Mouse (Mus musculus) thymus, postnatal 0 days (tissue): ENCODE measurements at regions not wholly inside any gene's neighbourhood (a gene's known extent, or its start where the extent isn't known, plus 50 kb on each side); places are given as distances from the start of the nearest gene placed in this dataset.
"Not testable (repeated sequence)": the region's sequence is repeated elsewhere in the genome, so short reads cannot be mapped to it uniquely, and the experiment has no call there.

Source experiments
- DNase-seq: peaks from one replicate; pipeline ENCODE4 v3.0.0-alpha.2; 2015; ENCODE audit warnings: low spot score

GRCm38 (mm10) chr3:130833082-130833481 is 102.9 kb upstream of the Rpl34 start:
- DNase-seq: no peak

GRCm38 (mm10) chr3:130831788-130832187 is 101.6 kb upstream of the Rpl34 start:
- no peak for DNase-seq

- no peak for DNase-seq
Measured at GRCm38 (mm10) chr3:130828346-130828745, 98.1 kb upstream of the Rpl34 start.

GRCm38 (mm10) chr3:130827934-130828333 is 97.7 kb upstream of the Rpl34 start:
- no peak for DNase-seq

- no peak for DNase-seq
Measured at GRCm38 (mm10) chr3:130827021-130827420, 96.8 kb upstream of the Rpl34 start.

- DNase-seq: peak; percentile 27
Measured at GRCm38 (mm10) chr3:130819837-130820098, 89.6 kb upstream of the Rpl34 start.

- DNase-seq: no peak
Measured at GRCm38 (mm10) chr3:130819031-130819836, 89.0 kb upstream of the Rpl34 start.

- DNase-seq: peak; percentile 90
Measured at GRCm38 (mm10) chr3:130818467-130819030, 88.4 kb upstream of the Rpl34 start.

GRCm38 (mm10) chr3:130809696-130810665 is 79.8 kb upstream of the Rpl34 start:
- DNase-seq: peak; percentile 53

- DNase-seq: no peak
Measured at GRCm38 (mm10) chr3:130805345-130805744, 75.1 kb upstream of the Rpl34 start.

GRCm38 (mm10) chr3:130804327-130804662 is 74.1 kb upstream of the Rpl34 start:
- no peak for DNase-seq

GRCm38 (mm10) chr3:130803591-130804326 is 73.6 kb upstream of the Rpl34 start:
- DNase-seq: peak; percentile 58

- no peak for DNase-seq
Measured at GRCm38 (mm10) chr3:130800016-130800415, 69.8 kb upstream of the Rpl34 start.

GRCm38 (mm10) chr3:130797956-130798355 is 67.8 kb upstream of the Rpl34 start:
- DNase-seq: not testable (repeated sequence)

- DNase-seq: peak; percentile 58
Measured at GRCm38 (mm10) chr3:130796531-130796930, 66.3 kb upstream of the Rpl34 start.

- DNase-seq: no peak
Measured at GRCm38 (mm10) chr3:130795396-130795795, 65.2 kb upstream of the Rpl34 start.

GRCm38 (mm10) chr3:130794142-130794925 is 64.1 kb upstream of the Rpl34 start:
- peak; percentile 29 for DNase-seq

GRCm38 (mm10) chr3:130780706-130781240 is 50.6 kb upstream of the Rpl34 start:
- DNase-seq: no peak
